Mouse (Mus musculus) forebrain, embryonic 14.5 days (tissue): ENCODE measurements around the gene Larp4b. TPM values are rescaled to one million over a fixed set of nuclear protein-coding genes. Genes with fewer than 3 reads are reported as not detected.

Source experiments
- ATAC-seq: fragments of 200-750 bp; cut with Nextera tagmentation; 2 replicates; pipeline ENCODE4 v1.8.0; 2017; ENCODE audit warnings: mild to moderate bottlenecking, moderate library complexity
- DNase-seq: peaks from one replicate; pipeline ENCODE4 v3.0.0-alpha.2; 2015; ENCODE audit warnings: low spot score
- H3K27ac ChIP-seq: fragments of 300-500 bp; sonication (generic); 2 replicates; pipeline ENCODE4 v1.5.1; 2014; ENCODE audit warnings: low read depth, mild to moderate bottlenecking, control low read depth, low read length, moderate library complexity
- H3K27me3 ChIP-seq: fragments of 300-500 bp; sonication (generic); replicated peaks from 2 replicates; pipeline ENCODE4 v1.6.1; 2014; ENCODE audit warnings: low read length, control low read depth, mixed read lengths; ENCODE audit not compliant: control insufficient read depth, insufficient read depth
- H3K36me3 ChIP-seq: fragments of 300-500 bp; sonication (generic); 2 replicates; pipeline ENCODE4 v1.6.1; 2014; ENCODE audit warnings: low read length, control low read depth; ENCODE audit not compliant: control insufficient read depth, insufficient read depth
- H3K4me1 ChIP-seq: fragments of 300-500 bp; sonication (generic); 2 replicates; pipeline ENCODE4 v1.6.1; 2014; ENCODE audit warnings: antibody characterized with exemption, low read length, control low read depth; ENCODE audit not compliant: control insufficient read depth, insufficient read depth
- H3K4me2 ChIP-seq: fragments of 300-500 bp; sonication (generic); 2 replicates; pipeline ENCODE4 v1.6.1; 2014; ENCODE audit warnings: mild to moderate bottlenecking, control low read depth, low read length
- H3K4me3 ChIP-seq: fragments of 300-500 bp; sonication (generic); 2 replicates; pipeline ENCODE4 v1.5.1; 2014; ENCODE audit warnings: low read depth, low read length, control low read depth
- H3K9ac ChIP-seq: fragments of 300-500 bp; sonication (generic); 2 replicates; pipeline ENCODE4 v1.6.1; 2014; ENCODE audit warnings: mild to moderate bottlenecking, low read length, control low read depth, moderate library complexity
- H3K9me3 ChIP-seq: fragments of 300-500 bp; sonication (generic); replicated peaks from 2 replicates; pipeline ENCODE4 v1.6.1; 2016; ENCODE audit warnings: low read length, control low read depth, mixed read lengths; ENCODE audit not compliant: control insufficient read depth
- WGBS: fragments of 180-500 bp; shearing (Covaris S2); extraction: QIAGEN DNeasy Blood & Tissue Kit; methylation state at CpG from one replicate; pipeline ENCODE4 v1.1.7; 2014; 5-methylcytosine and 5-hydroxymethylcytosine counted together
- polyA plus RNA-seq: library from polyadenylated mRNA; unstranded; fragments of >200 nt; fragmentation: Nextera tagmentation; extraction: Ambion mirVana; gene quantifications from 2 replicates; pipeline ENCODE4 v1.2.1, GENCODE M21; 2014

Larp4b gene
- polyA plus RNA-seq, 1 experiment from 2014 or later: 37.0 TPM

- Histone ChIP-seq H3K4me2 (no peak overlapping the region), H3K36me3 (no peaks in the 10 kb centered on the region), H3K4me3 (no peak overlapping the region), H3K27ac (no peak overlapping the region), H3K9me3 (no peaks in the 10 kb centered on the region), H3K27me3 (no peaks in the 10 kb centered on the region), H3K4me1 (no peaks in the 10 kb centered on the region), H3K9ac (no peak overlapping the region)
- no peak for DNase-seq
- 96% methylated on average over 3 of the region's 3 CpGs for WGBS
- no peak for ATAC-seq
Observed at GRCm38 (mm10) chr13:9113735-9114134, 20.1 kb downstream of the Larp4b start.

GRCm38 (mm10) chr13:9120835-9121542 is 27.3 kb downstream of the Larp4b start:
- Histone ChIP-seq H3K4me3 (no peak overlapping the region), H3K9me3 (no peaks in the 10 kb centered on the region), H3K27ac (no peak overlapping the region), H3K27me3 (no peaks in the 10 kb centered on the region), H3K36me3 (peaks cover 34% of the 10 kb centered on the region), H3K4me1 (no peaks in the 10 kb centered on the region), H3K4me2 (no peak overlapping the region), H3K9ac (no peak overlapping the region)
- WGBS: 91% methylated on average over 10 of the region's 10 CpGs
- DNase-seq (no peak), ATAC-seq (no peak)

GRCm38 (mm10) chr13:9122045-9122444 is 28.4 kb downstream of the Larp4b start:
- H3K27me3 ChIP-seq: no peaks in the 10 kb centered on the region
- no peaks in the 10 kb centered on the region for H3K9me3 ChIP-seq
- H3K4me2 ChIP-seq: no peak overlapping the region
- H3K4me1 ChIP-seq: no peaks in the 10 kb centered on the region
- H3K27ac ChIP-seq: no peak overlapping the region
- 94% methylated on average over 4 of the region's 4 CpGs for WGBS
- H3K9ac ChIP-seq: no peak overlapping the region
- no peak overlapping the region for H3K4me3 ChIP-seq
- ATAC-seq: no peak
- no peak for DNase-seq
- peaks cover 40% of the 10 kb centered on the region for H3K36me3 ChIP-seq

- Histone ChIP-seq H3K27me3 (no peaks in the 10 kb centered on the region), H3K4me3 (no peak overlapping the region), H3K36me3 (peaks cover 66% of the 10 kb centered on the region), H3K9me3 (no peaks in the 10 kb centered on the region), H3K9ac (no peak overlapping the region), H3K27ac (no peak overlapping the region), H3K4me2 (no peak overlapping the region), H3K4me1 (no peaks in the 10 kb centered on the region)
- WGBS: 96% methylated on average over 7 of the region's 7 CpGs
- DNase-seq: no peak
- no peak for ATAC-seq
Observed at GRCm38 (mm10) chr13:9125193-9125592, 31.5 kb downstream of the Larp4b start.

- 96% methylated on average over 4 of the region's 4 CpGs for WGBS
- Histone ChIP-seq H3K4me3 (no peak overlapping the region), H3K9ac (no peak overlapping the region), H3K36me3 (peaks cover 69% of the 10 kb centered on the region), H3K4me2 (no peak overlapping the region), H3K4me1 (no peaks in the 10 kb centered on the region), H3K9me3 (no peaks in the 10 kb centered on the region), H3K27me3 (no peaks in the 10 kb centered on the region), H3K27ac (no peak overlapping the region)
- ATAC-seq (no peak), DNase-seq (no peak)
Observed at GRCm38 (mm10) chr13:9127715-9128114, 34.0 kb downstream of the Larp4b start.

GRCm38 (mm10) chr13:9128707-9129314 is 35.1 kb downstream of the Larp4b start:
- no peak for ATAC-seq

GRCm38 (mm10) chr13:9134421-9134820 is 40.7 kb downstream of the Larp4b start:
- Histone ChIP-seq H3K36me3 (peaks cover 43% of the 10 kb centered on the region), H3K9ac (no peak overlapping the region), H3K27ac (no peak overlapping the region), H3K27me3 (no peaks in the 10 kb centered on the region), H3K4me3 (no peak overlapping the region), H3K4me1 (no peaks in the 10 kb centered on the region), H3K9me3 (no peaks in the 10 kb centered on the region), H3K4me2 (no peak overlapping the region)
- DNase-seq (no peak), ATAC-seq (no peak)
- WGBS: 81% methylated on average over 2 of the region's 2 CpGs

More at GRCm38 (mm10) chr13:9128707-9129314, 35.1 kb downstream of the Larp4b start:
- WGBS: 98% methylated on average over 6 of the region's 6 CpGs
- no peaks in the 10 kb centered on the region for H3K27me3 ChIP-seq
- H3K9ac ChIP-seq: no peak overlapping the region
- no peaks in the 10 kb centered on the region for H3K4me1 ChIP-seq
- no peak for DNase-seq
- no peaks in the 10 kb centered on the region for H3K9me3 ChIP-seq
- H3K36me3 ChIP-seq: peaks cover 61% of the 10 kb centered on the region
- no peak overlapping the region for H3K4me2 ChIP-seq
- no peak overlapping the region for H3K27ac ChIP-seq
- H3K4me3 ChIP-seq: no peak overlapping the region

- no peak overlapping the region for H3K9ac ChIP-seq
- WGBS: 89% methylated on average over 6 of the region's 6 CpGs
- no peak for ATAC-seq
- peaks cover 44% of the 10 kb centered on the region for H3K36me3 ChIP-seq
- H3K4me2 ChIP-seq: no peak overlapping the region
- H3K9me3 ChIP-seq: no peaks in the 10 kb centered on the region
- no peaks in the 10 kb centered on the region for H3K4me1 ChIP-seq
- DNase-seq: no peak
- no peak overlapping the region for H3K4me3 ChIP-seq
- H3K27me3 ChIP-seq: no peaks in the 10 kb centered on the region
- H3K27ac ChIP-seq: no peak overlapping the region
Observed at GRCm38 (mm10) chr13:9136088-9136487, 42.4 kb downstream of the Larp4b start.

- H3K4me2 ChIP-seq: no peak overlapping the region
- 63% methylated on average over 4 of the region's 4 CpGs for WGBS
- H3K9me3 ChIP-seq: no peaks in the 10 kb centered on the region
- no peak overlapping the region for H3K4me3 ChIP-seq
- H3K36me3 ChIP-seq: peaks cover 46% of the 10 kb centered on the region
- no peak overlapping the region for H3K27ac ChIP-seq
- H3K4me1 ChIP-seq: no peaks in the 10 kb centered on the region
- ATAC-seq: no peak
- no peaks in the 10 kb centered on the region for H3K27me3 ChIP-seq
- peak; percentile 6 for DNase-seq
- no peak overlapping the region for H3K9ac ChIP-seq
Observed at GRCm38 (mm10) chr13:9136733-9137132, 43.1 kb downstream of the Larp4b start.
